Mouse (Mus musculus) G1E (cell line): Measurements from ENCODE around the gene Nol6. TPM values are rescaled to one million over a fixed set of nuclear protein-coding genes. Genes with fewer than 3 reads are reported as not detected.
"Not testable (repeated sequence)": the region's sequence is repeated elsewhere in the genome, so short reads cannot be mapped to it uniquely, and the experiment has no call there.

Experiments used
- ATAC-seq: 2 replicates; pipeline ENCODE4 v1.8.0; 2016; ENCODE audit warnings: mild to moderate bottlenecking; ENCODE audit not compliant: insufficient number of reproducible peaks, poor library complexity, low FRiP score, severe bottlenecking; ENCODE audit errors: extremely low read depth
- DNase-seq: peaks from one replicate; pipeline ENCODE4 v3.0.0; 2012; ENCODE audit warnings: low spot score
- H3K27me3 ChIP-seq: 2 replicates; pipeline ENCODE4 v1.6.1; 2012; ENCODE audit warnings: mild to moderate bottlenecking, low read length, inconsistent platforms; ENCODE audit not compliant: insufficient read depth
- H3K36me3 ChIP-seq: replicated peaks from 2 replicates; pipeline ENCODE3; 2012; ENCODE audit warnings: mild to moderate bottlenecking, inconsistent platforms
- H3K4me1 ChIP-seq: 2 replicates; pipeline ENCODE4 v1.6.1; 2012; ENCODE audit warnings: low read depth, low read length, inconsistent platforms, mixed read lengths; ENCODE audit not compliant: insufficient read depth
- H3K4me3 ChIP-seq: 2 replicates; pipeline ENCODE4 v1.5.1; 2012; ENCODE audit warnings: low read depth, mild to moderate bottlenecking, inconsistent platforms, low read length, moderate library complexity, mixed read lengths
- H3K9me3 ChIP-seq: replicated peaks from 2 replicates; pipeline ENCODE4 v1.6.1; 2012; ENCODE audit warnings: inconsistent platforms
- CTCF ChIP-seq: IDR thresholded peaks from 2 replicates; pipeline ENCODE4 v1.5.1; 2012; ENCODE audit warnings: low read depth, low read length, inconsistent platforms, mixed read lengths
- GATA1 ChIP-seq: IDR thresholded peaks from 2 replicates; pipeline ENCODE4 v1.6.1; 2012; ENCODE audit warnings: borderline replicate concordance, low read length, inconsistent platforms, mixed read lengths
- GATA2 ChIP-seq: IDR thresholded peaks from 2 replicates; pipeline ENCODE4 v1.6.1; 2012; ENCODE audit warnings: low read depth, low read length, inconsistent platforms, borderline replicate concordance
- POLR2AphosphoS5 ChIP-seq: IDR thresholded peaks from 2 replicates; pipeline ENCODE4 v1.6.1; 2012; ENCODE audit warnings: low read depth, low read length, inconsistent platforms; ENCODE audit not compliant: insufficient replicate concordance
- TAL1 ChIP-seq: conservative IDR thresholded peaks from 2 replicates; pipeline ENCODE4 v1.6.1; 2012; ENCODE audit warnings: low read depth, low read length, inconsistent platforms, mixed read lengths
- polyA plus RNA-seq: library from polyadenylated mRNA; stranded (reverse); fragments of >175 nt; gene quantifications from 2 replicates; pipeline ENCODE4 v1.2.3, GENCODE M21; 2012
- total RNA-seq, 2 experiments: library from RNA; stranded (forward) in 1 of 2; stranded (reverse) in 1 of 2; fragments of 200-1000 nt in 1 of 2; fragments of >200 nt in 1 of 2; fragmentation: Nextera tagmentation in 1 of 2; gene quantifications; 2 replicates each; pipeline ENCODE4 v1.2.3; 2014 to 2017

Nol6 gene
- total and polyA plus RNA-seq, 3 experiments, result 15.9 to 82.3 (median 28.5) TPM

DNA sequence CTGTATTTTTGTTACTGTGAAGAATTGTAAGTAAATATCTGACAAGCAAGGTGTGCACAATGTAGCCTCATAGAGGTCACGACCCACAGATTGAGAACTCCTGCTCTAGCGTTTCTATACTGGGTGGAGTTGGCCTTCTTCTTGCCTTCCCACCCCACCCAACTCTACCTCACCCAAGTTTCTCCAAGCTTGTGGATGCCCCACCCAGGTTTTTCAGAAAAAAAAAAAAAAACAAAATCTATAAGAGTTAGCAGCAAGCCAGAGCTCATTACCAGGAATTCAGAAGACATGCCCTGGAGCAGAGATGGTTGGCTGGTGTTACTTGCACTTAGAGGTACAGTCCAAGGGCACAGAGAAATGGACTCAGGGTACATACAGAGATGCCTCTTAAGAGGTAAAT lies 34.5 kb downstream of the Nol6 start:
- H3K9me3 ChIP-seq, result no peaks in the 10 kb centered on the region
- ATAC-seq, result no peak
- H3K4me3 ChIP-seq, result no peak overlapping the region
- no peaks in the 10 kb centered on the region for H3K27me3 ChIP-seq
- TF ChIP-seq POLR2AphosphoS5 (no peak), GATA1 (no peak), CTCF (no peak), GATA2 (no peak), TAL1 (no peak)
- peaks cover 12% of the 10 kb centered on the region for H3K36me3 ChIP-seq
- DNase-seq, result no peak
- H3K4me1 ChIP-seq, result peaks cover 64% of the 10 kb centered on the region

DNA sequence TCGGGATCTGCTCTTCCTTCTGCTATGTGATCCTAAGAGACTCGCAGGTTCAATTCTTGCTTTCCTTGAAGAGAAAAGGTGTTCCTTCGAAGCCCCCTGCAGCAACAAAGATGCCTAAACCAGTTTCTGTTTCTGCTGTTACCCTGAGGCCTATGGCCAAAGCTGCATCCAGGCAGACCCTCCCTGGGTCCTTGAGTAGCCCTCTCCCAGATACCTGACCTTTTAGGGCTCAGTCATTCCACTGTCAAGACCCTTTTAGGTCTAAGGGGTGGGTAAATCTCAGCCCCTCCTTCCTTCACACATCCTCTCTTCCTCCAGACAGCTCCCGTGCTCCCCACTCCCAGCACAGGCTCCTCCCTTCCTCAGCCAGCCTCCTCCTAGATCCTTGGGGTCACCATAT lies 35.1 kb downstream of the Nol6 start:
- H3K4me1 ChIP-seq, result peaks cover 64% of the 10 kb centered on the region
- peaks cover 10% of the 10 kb centered on the region for H3K36me3 ChIP-seq
- no peak for TF ChIP-seq CTCF
- TF ChIP-seq GATA2, result no peak
- H3K4me3 ChIP-seq, result no peak overlapping the region
- ATAC-seq (no peak), DNase-seq (no peak)
- no peaks in the 10 kb centered on the region for H3K27me3 ChIP-seq
- H3K9me3 ChIP-seq, result no peaks in the 10 kb centered on the region

- Histone ChIP-seq H3K4me1 (peaks cover 72% of the 10 kb centered on the region), H3K9me3 (no peaks in the 10 kb centered on the region), H3K36me3 (no peaks in the 10 kb centered on the region), H3K27me3 (no peaks in the 10 kb centered on the region), H3K4me3 (peak overlapping the region; percentile 13; the same call in 1 of the 2 replicates)
- DNase-seq, result peak; percentile 52
- TF ChIP-seq TAL1 (peak; percentile 81), POLR2AphosphoS5 (no peak)
- peak; percentile 70 for ATAC-seq
Observed at GRCm38 (mm10) chr4:41087459-41088298, 36.6 kb downstream of the Nol6 start.

GRCm38 (mm10) chr4:41086947-41087346 lies 37.3 kb downstream of the Nol6 start:
- ATAC-seq (no peak), DNase-seq (no peak)
- no peaks in the 10 kb centered on the region for H3K9me3 ChIP-seq
- H3K4me1 ChIP-seq, result peaks cover 70% of the 10 kb centered on the region
- peak overlapping the region; percentile 1; the same call in 1 of the 2 replicates for H3K4me3 ChIP-seq
- no peak for TF ChIP-seq POLR2AphosphoS5
- TF ChIP-seq TAL1, result no peak
- TF ChIP-seq GATA2, result no peak
- TF ChIP-seq GATA1, result no peak
- TF ChIP-seq CTCF, result no peak
- H3K36me3 ChIP-seq, result no peaks in the 10 kb centered on the region
- H3K27me3 ChIP-seq, result no peaks in the 10 kb centered on the region

DNA sequence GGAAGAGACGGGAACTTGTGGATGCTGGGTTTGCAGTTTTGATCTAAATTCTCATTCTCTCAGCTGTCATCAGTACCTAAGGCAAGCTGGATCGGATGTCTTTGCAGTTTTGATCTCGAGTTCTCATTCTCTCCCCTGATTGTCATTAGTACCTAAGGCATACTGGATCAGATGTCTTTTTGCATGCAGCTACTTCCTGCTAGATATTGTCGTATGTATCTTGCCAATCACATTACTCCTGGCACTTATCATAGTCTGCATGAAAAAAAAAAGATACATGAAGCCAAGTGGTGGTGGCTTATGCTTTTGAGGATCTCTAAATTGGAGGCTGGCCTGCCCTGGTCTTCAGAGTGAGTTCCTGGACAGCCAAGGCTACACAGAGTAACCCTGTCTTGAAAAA lies 39.4 kb downstream of the Nol6 start:
- H3K36me3 ChIP-seq, result no peaks in the 10 kb centered on the region
- H3K27me3 ChIP-seq, result no peaks in the 10 kb centered on the region
- no peak overlapping the region for H3K4me3 ChIP-seq
- no peaks in the 10 kb centered on the region for H3K9me3 ChIP-seq
- TF ChIP-seq CTCF (no peak), GATA1 (no peak), GATA2 (no peak), POLR2AphosphoS5 (no peak), TAL1 (no peak)
- DNase-seq (no peak), ATAC-seq (no peak)
- H3K4me1 ChIP-seq, result peaks cover 63% of the 10 kb centered on the region

- peak; percentile 58 for ATAC-seq
- H3K4me1 ChIP-seq, result peaks cover 55% of the 10 kb centered on the region
Observed at GRCm38 (mm10) chr4:41082803-41083202, 41.5 kb downstream of the Nol6 start.

GRCm38 (mm10) chr4:41081733-41082132 lies 42.5 kb downstream of the Nol6 start:
- ATAC-seq (no peak), DNase-seq (no peak)
- H3K27me3 ChIP-seq, result no peaks in the 10 kb centered on the region
- no peak overlapping the region for H3K4me3 ChIP-seq
- no peaks in the 10 kb centered on the region for H3K36me3 ChIP-seq
- H3K4me1 ChIP-seq, result peaks cover 44% of the 10 kb centered on the region
- H3K9me3 ChIP-seq, result no peaks in the 10 kb centered on the region
- no peak for TF ChIP-seq CTCF
- no peak for TF ChIP-seq POLR2AphosphoS5
- no peak for TF ChIP-seq GATA2
- TF ChIP-seq GATA1, result no peak
- TF ChIP-seq TAL1, result no peak

More at GRCm38 (mm10) chr4:41082803-41083202, 41.5 kb downstream of the Nol6 start:
- not testable (repeated sequence) for H3K9me3 ChIP-seq, H3K27me3 ChIP-seq, DNase-seq, H3K36me3 ChIP-seq, H3K4me3 ChIP-seq
